10 mouse cellular contexts compared by ENCODE assay signal in genomic region chr5:113091162-113091561, GRCm38 (mm10). TPM values are rescaled to one million over a fixed set of nuclear protein-coding genes. Genes with fewer than 3 reads are reported as not detected.
A peak's percentile ranks its signal among the peaks of the same experiment; 100 is the strongest.
DNase-seq lines count a peak whose midpoint lies in the region; ATAC-seq and TF ChIP-seq lines count a peak whose summit lies in the region.
"Had no signal": no experiment of that assay in that cellular context is flagged by ENCODE, and none has a peak within 500 bp of the region (broad histone marks: within the 10 kb centered on the region; RNA-seq: fewer than 3 reads in every experiment).

No protein-coding gene starts in this region.

- 52% methylated on average over 5 of the region's 5 CpGs for WGBS in kidney, embryonic 14.5 days

- ATAC-seq in kidney, embryonic 14.5 days (ENCODE audit: low FRiP score, low TSS enrichment) = peak; percentile 63

- no peaks in the 10 kb centered on the region for H3K9me3 ChIP-seq in kidney, embryonic 14.5 days (ENCODE audit: control insufficient read depth, low read length)
- H3K9me3 ChIP-seq: heart, embryonic 13.5 days; midbrain, embryonic 12.5 days had no signal

- peaks cover 15% of the 10 kb centered on the region; the same call in 1 of the 2 replicates for H3K36me3 ChIP-seq in kidney, embryonic 14.5 days (ENCODE audit: control insufficient read depth, insufficient read depth, low read length)
- H3K36me3 ChIP-seq: midbrain, embryonic 12.5 days had no signal

- peak; percentile 67 for DNase-seq in adrenal gland, postnatal 14 days
- DNase-seq in adrenal gland, adult 2 months = no peak
- DNase-seq in right cerebral cortex, postnatal 14 days = peak; percentile 65
- no peak for DNase-seq in right cerebral cortex, adult 18-20 months
- DNase-seq in naive thymus-derived CD4-positive, alpha-beta T cell, adult 2 months (ENCODE audit: low read depth) = peak; percentile 21
- no peak for DNase-seq in frontal cortex, postnatal 25 days (ENCODE audit: low spot score in 2 of 2)

- no peaks in the 10 kb centered on the region for H3K4me1 ChIP-seq in embryonic fibroblast, embryonic 13.5 days (ENCODE audit: control insufficient read depth, insufficient read depth, low read length)
- peaks cover 5% of the 10 kb centered on the region; the same call in 1 of the 2 replicates for H3K4me1 ChIP-seq in kidney, embryonic 14.5 days (ENCODE audit: control insufficient read depth, insufficient read depth, low read length)

- no peaks in the 10 kb centered on the region for H3K27me3 ChIP-seq in kidney, embryonic 14.5 days (ENCODE audit: control insufficient read depth, insufficient read depth, low read length)
- H3K27me3 ChIP-seq: heart, embryonic 13.5 days; midbrain, embryonic 12.5 days had no signal

- no peak overlapping the region for H3K4me2 ChIP-seq in kidney, embryonic 14.5 days (replicated peaks; ENCODE audit: low read depth, low read length)
- H3K4me2 ChIP-seq: heart, embryonic 13.5 days; midbrain, embryonic 12.5 days had no signal

- TF ChIP-seq POLR2A in embryonic fibroblast, embryonic 13.5 days (IDR thresholded peaks at IDR 0.05; ENCODE audit: low read depth, low read length) = no peak

- peak; percentile 71; the same call in 1 of the 2 replicates for TF ChIP-seq CTCF in embryonic fibroblast, embryonic 13.5 days (IDR thresholded peaks at IDR 0.05; ENCODE audit: borderline replicate concordance, insufficient read depth, low read length)

- H3K9ac ChIP-seq in kidney, embryonic 14.5 days (ENCODE audit: low read depth, low read length) = no peak overlapping the region
- H3K9ac ChIP-seq: heart, embryonic 13.5 days; midbrain, embryonic 12.5 days had no signal

- no peak overlapping the region for H3K27ac ChIP-seq in embryonic fibroblast, embryonic 13.5 days (ENCODE audit: insufficient read depth, low read length)
- no peak overlapping the region for H3K27ac ChIP-seq in kidney, embryonic 14.5 days (ENCODE audit: low read depth, low read length)
- H3K27ac ChIP-seq: heart, embryonic 13.5 days; midbrain, embryonic 12.5 days had no signal

- H3K4me3 ChIP-seq in embryonic fibroblast, embryonic 13.5 days (ENCODE audit: insufficient read depth, low read length) = no peak overlapping the region
- H3K4me3 ChIP-seq in kidney, embryonic 14.5 days (ENCODE audit: low read length) = no peak overlapping the region
- H3K4me3 ChIP-seq: heart, embryonic 13.5 days; midbrain, embryonic 12.5 days had no signal

RNA-seq across cellular contexts. Expression of gene Crybb3, which starts 9.8 kb away (rescaled TPM):
- 1.4 and 2.2 TPM in 2 replicates for total RNA-seq in adrenal gland, postnatal 14 days (2021)
- total RNA-seq in adrenal gland, adult 2 months (2021) = under 1 TPM; 0.23 to 0.31 TPM
- polyA plus RNA-seq in adrenal gland, adult 2 months (2012; rRNA removed) = 0.91 and 1.9 TPM in 2 replicates
- polyA plus RNA-seq in embryonic fibroblast, embryonic 13.5 days (2011; ENCODE audit: insufficient read length, low read depth, missing spikeins) = 1.3 TPM in 1 of 2 replicates, not detected in the other
- polyA plus RNA-seq in kidney, embryonic 14.5 days (2014; fragmentation: Nextera tagmentation; extraction: Ambion mirVana) = 0.47 and 1.8 TPM in 2 replicates

RNA-seq across cellular contexts. Expression of gene Crybb2, which starts 21.2 kb away (rescaled TPM):
- total RNA-seq in adrenal gland, postnatal 14 days (2021) = not detected in 2 replicates
- not detected for total RNA-seq in adrenal gland, adult 2 months (2021)
- polyA plus RNA-seq in adrenal gland, adult 2 months (2012; rRNA removed) = not detected in 2 replicates
- polyA plus RNA-seq in embryonic fibroblast, embryonic 13.5 days (2011; ENCODE audit: insufficient read length, low read depth, missing spikeins) = not detected in 2 replicates
- polyA plus RNA-seq in kidney, embryonic 14.5 days (2014; fragmentation: Nextera tagmentation; extraction: Ambion mirVana) = not detected in 2 replicates
- polyA plus RNA-seq: heart, embryonic 13.5 days; midbrain, embryonic 12.5 days had no signal

Comparison
In these comparisons a context has a peak if more than half of its experiments do, and no peak if none do; other contexts are left out.
1. DNase-seq: peak in adrenal gland, postnatal 14 days (single experiment), right cerebral cortex, postnatal 14 days (single experiment) and naive thymus-derived CD4-positive, alpha-beta T cell, adult 2 months (single experiment); none in adrenal gland, adult 2 months (single experiment), right cerebral cortex, adult 18-20 months (single experiment) and frontal cortex, postnatal 25 days (0 of 2).